Mouse (Mus musculus): Measurements from ENCODE around the gene Stk32c. TPM values are rescaled to one million over a fixed set of nuclear protein-coding genes. Genes with fewer than 3 reads are reported as not detected.

Gene Stk32c
- polyA plus RNA-seq, 1 experiment from 2014 or later = 0.22 TPM

DNA sequence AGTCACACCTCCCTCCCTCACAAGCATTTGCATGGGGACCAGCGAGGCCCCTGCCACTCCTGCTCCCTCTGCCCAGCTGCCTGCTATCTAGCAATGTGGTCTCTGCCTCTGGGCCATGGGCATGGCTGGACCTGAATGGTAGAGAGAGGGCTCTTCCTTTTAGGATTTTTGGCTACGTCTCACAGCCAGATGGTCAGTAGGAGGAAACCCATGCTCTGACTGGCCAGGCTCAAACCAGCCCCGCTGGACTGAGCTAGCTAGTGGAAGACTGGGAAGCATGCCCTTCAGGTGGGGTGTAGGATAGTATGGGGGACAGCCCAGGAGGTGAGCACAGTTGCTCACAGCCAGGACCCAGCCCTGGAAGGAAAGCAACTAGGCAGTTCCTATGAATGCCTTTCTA, 111.3 kb downstream of the Stk32c start:
- WGBS = 70% methylated on average over 3 of the region's 3 CpGs

DNA sequence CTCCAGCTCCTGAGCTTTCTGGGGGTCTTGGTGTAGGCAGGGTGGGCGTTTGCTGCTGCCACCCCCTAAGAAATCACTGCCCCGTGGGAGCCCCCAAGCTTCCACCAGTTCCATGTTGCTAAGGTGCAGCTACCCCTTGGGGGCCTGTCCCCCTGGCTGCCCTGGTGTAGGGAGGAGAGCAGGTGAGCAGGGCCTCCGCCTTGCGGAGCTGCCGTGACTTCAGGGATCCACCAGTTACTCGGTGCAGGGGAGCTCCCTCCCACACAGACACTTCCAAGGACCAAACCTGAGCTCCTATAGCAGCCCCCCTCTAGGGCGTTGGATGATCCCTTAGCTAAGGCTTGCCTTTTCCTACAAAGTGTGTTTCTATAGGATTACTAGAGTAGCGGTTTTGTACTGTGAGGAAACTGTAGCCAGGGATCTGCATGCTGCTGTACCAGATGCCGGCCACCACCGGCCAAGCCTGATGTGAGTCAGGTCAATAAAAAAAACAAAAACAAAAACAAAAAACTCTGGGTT, 111.8 kb downstream of the Stk32c start:
- no peaks in the 10 kb centered on the region for H3K9me3 ChIP-seq
- H3K27me3 ChIP-seq = no peaks in the 10 kb centered on the region
- no peak overlapping the region for H3K4me2 ChIP-seq
- H3K36me3 ChIP-seq = no peaks in the 10 kb centered on the region
- H3K4me1 ChIP-seq = no peaks in the 10 kb centered on the region
- H3K27ac ChIP-seq = no peak overlapping the region
- no peak overlapping the region for H3K9ac ChIP-seq
- H3K4me3 ChIP-seq = no peak overlapping the region
- WGBS = 71% methylated on average over 10 of the region's 10 CpGs
- ATAC-seq (ENCODE audit: insufficient number of reproducible peaks, insufficient read depth, low FRiP score, low TSS enrichment, low read depth) = no peak

More for the DNA sequence above, 111.3 kb downstream of the Stk32c start:
- Histone ChIP-seq H3K27ac (no peak overlapping the region), H3K4me2 (no peak overlapping the region), H3K4me1 (no peaks in the 10 kb centered on the region), H3K27me3 (no peaks in the 10 kb centered on the region), H3K9ac (no peak overlapping the region), H3K9me3 (no peaks in the 10 kb centered on the region), H3K4me3 (no peak overlapping the region), H3K36me3 (no peaks in the 10 kb centered on the region)
- no peak for ATAC-seq (ENCODE audit: insufficient number of reproducible peaks, insufficient read depth, low FRiP score, low TSS enrichment, low read depth)

DNA sequence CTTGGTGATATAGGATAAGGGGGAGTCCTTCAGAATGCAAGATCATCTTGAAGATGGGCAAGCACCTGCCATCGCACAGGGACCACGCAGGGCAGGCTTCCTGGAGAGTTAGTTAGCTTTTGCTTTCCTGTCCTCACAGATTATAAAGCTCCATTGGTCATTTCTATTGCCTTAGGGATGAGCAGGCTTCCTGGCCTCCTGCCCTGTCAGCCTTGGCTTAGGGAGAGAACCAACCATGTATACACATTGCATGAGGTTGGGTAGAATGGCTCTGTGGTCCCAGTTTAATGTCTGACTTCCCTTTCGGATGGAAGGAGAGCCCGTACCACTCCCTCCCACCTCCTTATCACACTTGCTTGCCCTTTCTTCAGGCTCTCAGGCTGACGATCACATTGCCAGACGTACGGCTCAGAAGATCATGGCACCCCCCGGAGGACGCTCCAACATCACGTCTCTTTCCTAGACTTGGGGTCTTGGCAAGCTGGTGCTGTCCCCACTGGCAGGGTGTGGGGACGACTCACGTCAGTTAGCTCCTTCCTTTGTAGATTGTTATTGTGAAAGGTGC, 112.5 kb downstream of the Stk32c start:
- 73% methylated on average over 12 of the region's 12 CpGs for WGBS
- no peaks in the 10 kb centered on the region for H3K36me3 ChIP-seq

DNA sequence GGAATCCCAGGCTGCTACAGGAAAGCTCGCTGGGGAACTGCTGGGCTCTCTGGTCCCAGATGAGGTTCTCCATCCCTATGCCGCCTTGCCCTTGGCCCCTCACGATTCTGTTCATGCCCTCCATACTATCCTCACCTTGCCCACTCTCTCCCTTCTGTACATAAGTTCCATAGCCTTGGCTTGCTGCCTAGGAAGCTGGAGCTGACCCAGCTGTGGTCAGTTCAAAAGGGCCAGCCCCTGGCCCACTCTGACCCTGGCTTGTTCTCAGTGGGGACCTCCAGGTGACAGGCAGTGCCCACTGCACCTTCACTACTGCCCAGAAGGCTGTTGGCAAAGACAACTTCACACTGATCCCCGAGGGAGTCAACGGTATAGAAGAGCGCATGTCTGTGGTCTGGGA, 116.7 kb downstream of the Stk32c start:
- no peaks in the 10 kb centered on the region for H3K4me1 ChIP-seq
- no peaks in the 10 kb centered on the region for H3K27me3 ChIP-seq
- H3K9ac ChIP-seq = no peak overlapping the region
- ATAC-seq (ENCODE audit: insufficient number of reproducible peaks, insufficient read depth, low FRiP score, low TSS enrichment, low read depth) = no peak
- H3K36me3 ChIP-seq = peaks cover 23% of the 10 kb centered on the region
- H3K4me2 ChIP-seq = no peak overlapping the region
- no peak overlapping the region for H3K4me3 ChIP-seq
- H3K9me3 ChIP-seq = no peaks in the 10 kb centered on the region
- WGBS = 86% methylated on average over 6 of the region's 6 CpGs
- H3K27ac ChIP-seq = no peak overlapping the region

More for the DNA sequence above, 112.5 kb downstream of the Stk32c start:
- Histone ChIP-seq H3K4me2 (no peak overlapping the region), H3K9me3 (no peaks in the 10 kb centered on the region), H3K27me3 (no peaks in the 10 kb centered on the region), H3K4me3 (no peak overlapping the region), H3K9ac (no peak overlapping the region), H3K27ac (no peak overlapping the region), H3K4me1 (no peaks in the 10 kb centered on the region)
- no peak for ATAC-seq (ENCODE audit: insufficient number of reproducible peaks, insufficient read depth, low FRiP score, low TSS enrichment, low read depth)

DNA sequence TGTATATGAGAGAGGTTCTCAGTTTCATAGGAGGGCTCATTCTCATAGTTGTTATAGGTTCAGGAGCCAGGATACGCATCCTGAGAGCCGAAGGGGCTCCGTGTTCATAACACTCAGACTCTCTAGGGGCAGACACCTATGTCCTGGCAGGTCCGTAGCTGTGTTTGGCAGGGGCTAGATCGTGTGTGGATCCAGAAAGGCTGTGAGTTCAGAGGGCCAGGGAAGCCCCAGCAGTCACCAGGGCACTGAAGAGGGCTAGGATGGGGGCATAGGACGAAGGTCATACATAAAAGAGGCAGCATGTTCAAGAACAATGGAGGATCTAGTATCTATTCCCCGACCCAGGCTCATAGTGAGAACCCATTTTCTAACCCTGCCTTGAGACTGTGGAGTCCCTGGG, 117.8 kb downstream of the Stk32c start:
- H3K9ac ChIP-seq = no peak overlapping the region
- H3K4me2 ChIP-seq = no peak overlapping the region
- H3K36me3 ChIP-seq = peaks cover 34% of the 10 kb centered on the region
- WGBS = 83% methylated on average over 7 of the region's 7 CpGs
- H3K27ac ChIP-seq = no peak overlapping the region
- no peaks in the 10 kb centered on the region for H3K9me3 ChIP-seq
- H3K4me1 ChIP-seq = no peaks in the 10 kb centered on the region
- no peak for ATAC-seq (ENCODE audit: insufficient number of reproducible peaks, insufficient read depth, low FRiP score, low TSS enrichment, low read depth)
- no peaks in the 10 kb centered on the region for H3K27me3 ChIP-seq
- H3K4me3 ChIP-seq = no peak overlapping the region

DNA sequence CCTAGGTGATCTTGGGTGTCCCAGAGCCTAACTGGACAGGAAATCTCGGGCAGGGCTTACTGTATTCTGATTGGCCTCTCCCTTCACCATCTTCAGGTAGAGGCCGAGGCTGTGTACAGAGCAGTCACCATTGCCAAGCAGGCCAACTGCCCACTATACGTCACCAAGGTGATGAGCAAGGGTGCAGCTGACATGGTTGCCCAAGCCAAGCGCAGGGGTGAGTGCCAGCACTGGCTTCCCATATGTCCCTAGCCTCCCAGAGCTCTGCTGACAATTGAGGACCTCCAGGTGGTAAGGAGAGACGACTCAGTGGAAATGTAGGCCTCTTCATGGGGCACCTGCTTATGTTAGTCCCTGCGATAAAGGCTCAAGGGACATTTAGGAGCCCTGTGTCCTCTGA, 118.3 kb downstream of the Stk32c start:
- 81% methylated on average over 6 of the region's 6 CpGs for WGBS
- Histone ChIP-seq H3K4me2 (no peak overlapping the region), H3K4me3 (no peak overlapping the region), H3K27ac (no peak overlapping the region), H3K27me3 (no peaks in the 10 kb centered on the region), H3K36me3 (peaks cover 34% of the 10 kb centered on the region), H3K4me1 (no peaks in the 10 kb centered on the region), H3K9ac (no peak overlapping the region), H3K9me3 (no peaks in the 10 kb centered on the region)
- ATAC-seq (ENCODE audit: insufficient number of reproducible peaks, insufficient read depth, low FRiP score, low TSS enrichment, low read depth) = no peak

DNA sequence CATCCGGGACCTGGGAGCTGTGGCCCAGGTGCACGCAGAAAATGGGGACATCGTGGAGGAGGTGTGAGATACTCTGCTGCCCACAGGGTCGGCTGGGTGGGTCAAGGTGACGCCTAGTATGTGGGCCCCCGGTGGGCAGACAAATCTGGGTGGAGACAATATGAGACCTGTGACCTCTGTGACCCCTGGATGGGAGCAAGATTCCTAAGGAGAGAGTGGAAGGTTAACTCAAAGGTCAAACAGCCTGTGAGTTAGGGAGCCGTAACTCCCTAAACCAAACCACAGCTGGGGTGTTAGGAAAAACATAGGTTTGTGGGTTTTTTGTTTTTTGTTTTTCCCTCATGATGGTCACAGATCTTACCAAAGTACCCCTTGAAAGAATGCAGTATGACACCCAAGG, 119.3 kb downstream of the Stk32c start:
- no peak overlapping the region for H3K4me3 ChIP-seq
- no peak overlapping the region for H3K4me2 ChIP-seq
- no peaks in the 10 kb centered on the region for H3K9me3 ChIP-seq
- 82% methylated on average over 7 of the region's 7 CpGs for WGBS
- peaks cover 34% of the 10 kb centered on the region for H3K36me3 ChIP-seq
- H3K27me3 ChIP-seq = no peaks in the 10 kb centered on the region
- no peak overlapping the region for H3K9ac ChIP-seq
- H3K27ac ChIP-seq = no peak overlapping the region
- H3K4me1 ChIP-seq = no peaks in the 10 kb centered on the region
- no peak for ATAC-seq (ENCODE audit: insufficient number of reproducible peaks, insufficient read depth, low FRiP score, low TSS enrichment, low read depth)

DNA sequence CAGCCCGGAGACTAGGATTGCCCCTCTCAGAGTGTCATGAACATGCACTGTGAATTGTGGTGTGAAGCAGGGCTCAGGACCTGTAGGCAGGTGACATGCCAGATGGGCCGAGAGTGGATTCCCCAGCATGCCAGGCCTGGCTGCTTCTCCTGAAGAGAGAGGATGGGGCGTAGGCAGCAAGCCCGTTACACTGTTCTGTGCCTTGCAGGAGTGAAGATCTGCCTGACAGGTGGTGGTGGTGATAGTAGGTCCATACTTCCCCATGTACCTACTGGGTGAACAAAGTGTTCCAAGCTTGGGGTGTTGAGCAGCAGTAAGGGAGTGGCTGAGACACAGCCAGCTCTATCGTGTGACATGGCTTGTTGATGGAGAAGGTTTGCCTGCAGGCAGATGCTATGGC, 120.0 kb downstream of the Stk32c start:
- 82% methylated on average over 5 of the region's 5 CpGs for WGBS
- Histone ChIP-seq H3K27ac (no peak overlapping the region), H3K36me3 (peaks cover 34% of the 10 kb centered on the region), H3K4me2 (no peak overlapping the region), H3K9ac (no peak overlapping the region), H3K4me3 (no peak overlapping the region), H3K27me3 (peaks cover 3% of the 10 kb centered on the region; the same call in 1 of the 2 replicates), H3K4me1 (peaks cover 2% of the 10 kb centered on the region; the same call in 1 of the 2 replicates), H3K9me3 (no peaks in the 10 kb centered on the region)
- no peak for ATAC-seq (ENCODE audit: insufficient number of reproducible peaks, insufficient read depth, low FRiP score, low TSS enrichment, low read depth)

DNA sequence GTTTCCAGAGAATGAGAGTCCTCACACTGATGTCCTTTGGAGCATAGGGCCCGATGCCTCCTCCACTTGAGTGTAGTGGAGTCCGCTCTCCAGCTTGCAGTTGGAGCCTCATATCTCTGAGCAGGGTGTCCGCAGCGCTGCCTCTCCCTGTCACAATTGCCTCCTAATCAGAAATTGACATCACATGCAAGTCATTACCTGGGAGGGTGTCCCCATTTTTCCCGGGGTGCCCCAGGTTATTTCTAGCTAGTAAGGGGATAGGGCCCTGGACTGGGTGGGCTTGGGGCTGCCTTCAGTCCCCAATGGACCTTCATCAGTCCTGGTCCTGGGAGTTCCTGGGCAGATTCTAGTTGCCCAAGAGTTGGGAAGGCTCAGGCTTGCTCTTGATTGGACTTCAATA, 120.4 kb downstream of the Stk32c start:
- H3K4me2 ChIP-seq = no peak overlapping the region
- ATAC-seq (ENCODE audit: insufficient number of reproducible peaks, insufficient read depth, low FRiP score, low TSS enrichment, low read depth) = no peak
- WGBS = 92% methylated on average over 5 of the region's 5 CpGs
- H3K4me3 ChIP-seq = no peak overlapping the region
- H3K9me3 ChIP-seq = no peaks in the 10 kb centered on the region
- H3K27me3 ChIP-seq = peaks cover 8% of the 10 kb centered on the region
- peaks cover 34% of the 10 kb centered on the region for H3K36me3 ChIP-seq
- H3K27ac ChIP-seq = no peak overlapping the region
- peaks cover 7% of the 10 kb centered on the region for H3K4me1 ChIP-seq
- H3K9ac ChIP-seq = no peak overlapping the region

DNA sequence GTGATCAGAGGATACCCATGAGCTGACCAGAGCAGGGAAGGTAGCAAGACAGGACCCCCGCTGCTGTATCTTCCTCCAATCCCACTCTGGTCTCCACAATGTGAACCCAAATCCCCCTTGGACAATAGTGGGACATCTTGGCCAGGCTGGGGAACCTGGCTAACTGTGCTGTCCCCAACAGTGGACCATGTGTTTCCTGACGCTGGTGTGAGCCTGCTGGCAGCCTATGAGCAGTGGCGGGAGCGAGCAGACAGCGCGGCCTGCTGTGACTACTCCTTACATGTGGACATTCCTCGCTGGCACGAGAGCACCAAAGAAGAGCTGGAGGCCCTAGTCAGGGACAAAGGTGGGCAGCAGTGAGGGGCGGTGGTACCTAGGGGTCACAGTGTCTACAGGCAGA, 121.4 kb downstream of the Stk32c start:
- 88% methylated on average over 9 of the region's 9 CpGs for WGBS
- H3K36me3 ChIP-seq = peaks cover 34% of the 10 kb centered on the region
- H3K27me3 ChIP-seq = peaks cover 18% of the 10 kb centered on the region
- no peak overlapping the region for H3K9ac ChIP-seq
- no peak overlapping the region for H3K27ac ChIP-seq
- H3K4me3 ChIP-seq = no peak overlapping the region
- ATAC-seq (ENCODE audit: insufficient number of reproducible peaks, insufficient read depth, low FRiP score, low TSS enrichment, low read depth) = no peak
- H3K4me1 ChIP-seq = peaks cover 17% of the 10 kb centered on the region
- H3K4me2 ChIP-seq = no peak overlapping the region
- no peaks in the 10 kb centered on the region for H3K9me3 ChIP-seq

DNA sequence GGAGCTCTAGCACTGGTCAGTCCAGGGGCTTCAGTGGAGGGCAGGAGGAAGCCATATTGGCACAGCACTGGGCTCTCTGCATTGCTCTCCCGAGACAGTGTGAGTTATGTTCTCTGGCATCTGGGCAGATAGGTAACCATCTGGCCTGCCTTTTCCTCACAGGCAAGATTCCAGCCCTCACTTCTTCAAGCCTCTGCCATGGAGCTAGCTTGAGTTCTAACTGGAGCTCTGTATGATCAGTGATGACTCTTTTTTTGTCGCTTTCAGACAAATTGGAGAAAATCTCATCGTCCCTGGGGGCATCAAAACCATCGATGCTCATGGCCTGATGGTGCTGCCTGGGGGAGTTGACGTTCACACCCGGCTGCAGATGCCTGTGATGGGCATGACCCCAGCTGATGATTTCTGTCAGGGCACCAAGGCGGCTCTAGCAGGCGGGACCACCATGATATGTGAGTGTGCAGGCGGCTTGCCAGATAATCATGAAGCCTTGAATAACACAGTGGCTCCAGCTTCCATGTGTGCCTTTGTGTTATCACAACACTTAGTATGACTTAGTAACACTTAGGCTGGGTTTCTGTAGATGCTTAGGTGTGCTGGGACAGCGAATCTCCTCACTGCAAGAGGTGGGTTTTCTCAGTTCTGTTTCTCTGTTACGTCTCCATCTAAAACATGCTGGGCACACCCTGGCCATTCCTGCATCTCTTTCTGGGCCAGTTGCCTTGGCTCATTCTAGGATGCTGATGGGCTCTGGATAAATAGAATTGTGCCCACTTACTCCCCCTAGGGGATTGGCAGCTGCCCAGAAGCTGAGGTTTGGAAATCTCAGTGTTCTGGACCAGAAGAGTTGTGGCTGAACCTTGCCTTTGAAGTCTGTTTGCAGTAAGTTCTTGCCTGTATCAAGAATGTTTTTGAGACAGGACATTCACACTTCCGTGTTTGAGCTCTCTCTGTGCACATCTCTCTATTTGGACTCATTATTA, 122.9 kb downstream of the Stk32c start:
- Histone ChIP-seq H3K27me3 (peaks cover 31% of the 10 kb centered on the region), H3K36me3 (peaks cover 34% of the 10 kb centered on the region), H3K4me3 (no peak overlapping the region), H3K4me2 (no peak overlapping the region), H3K27ac (no peak overlapping the region), H3K9me3 (no peaks in the 10 kb centered on the region), H3K9ac (no peak overlapping the region), H3K4me1 (peaks cover 24% of the 10 kb centered on the region)
- WGBS = 86% methylated on average over 12 of the region's 12 CpGs
- no peak for ATAC-seq (ENCODE audit: insufficient number of reproducible peaks, insufficient read depth, low FRiP score, low TSS enrichment, low read depth)

DNA sequence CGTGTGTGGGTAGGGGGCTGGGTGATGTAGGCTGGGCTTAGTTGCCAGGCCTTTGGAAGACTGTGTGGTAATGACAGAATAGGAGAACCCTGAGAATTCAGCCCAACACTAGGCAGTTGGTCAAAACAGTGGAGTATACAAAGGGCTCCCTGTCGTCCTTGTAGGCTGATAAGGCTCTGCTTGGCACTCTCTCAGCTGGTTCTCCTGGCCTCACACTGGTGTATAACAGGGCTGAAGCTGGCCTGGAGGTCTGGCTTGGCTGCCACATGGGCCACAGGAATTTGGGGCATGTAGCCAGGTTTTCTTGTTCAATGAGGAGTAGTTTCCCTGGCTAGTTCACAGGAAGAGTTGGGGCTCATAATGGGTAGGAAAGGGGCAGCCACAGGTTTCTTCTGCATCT, 125.3 kb downstream of the Stk32c start:
- Histone ChIP-seq H3K9ac (no peak overlapping the region), H3K4me1 (peaks cover 24% of the 10 kb centered on the region), H3K4me3 (no peak overlapping the region), H3K27ac (no peak overlapping the region), H3K36me3 (peaks cover 25% of the 10 kb centered on the region), H3K4me2 (0 out of 2 replicates have a peak overlapping the region, but pooled peaks have one; percentile 83), H3K27me3 (peaks cover 41% of the 10 kb centered on the region), H3K9me3 (no peaks in the 10 kb centered on the region)
- no peak for ATAC-seq (ENCODE audit: insufficient number of reproducible peaks, insufficient read depth, low FRiP score, low TSS enrichment, low read depth)
- WGBS = 59% methylated on average over 2 of the region's 2 CpGs

Data from embryonic facial prominence, embryonic 13.5 days (tissue).